Mouse (Mus musculus): ENCODE data around the gene Pcyt1a. TPM values are rescaled to one million over a fixed set of nuclear protein-coding genes. Genes with fewer than 3 reads are reported as not detected.
A peak's percentile ranks its signal among the peaks of the same experiment; 100 is the strongest.

The Pcyt1a gene
- polyA plus RNA-seq (2014; fragmentation: Nextera tagmentation; extraction: Ambion mirVana): 45.0 and 51.1 TPM in 2 replicates

- H3K4me3 ChIP-seq (ENCODE audit: low read depth, low read length): peak within 1 kb of the TSS; percentile 83
- peak within 1 kb of the TSS; percentile 89 for H3K4me2 ChIP-seq (ENCODE audit: low read length)
- no peaks in the 10 kb centered on the region for H3K36me3 ChIP-seq (ENCODE audit: control insufficient read depth, insufficient read depth, low read length)
- peak within 1 kb of the TSS; percentile 86 for H3K27ac ChIP-seq (ENCODE audit: low read depth)
- ATAC-seq (replicated peaks; ENCODE audit: low FRiP score, low TSS enrichment, low read depth) (peak; percentile 97), DNase-seq (ENCODE audit: low spot score) (peak; percentile 95)
- no peaks in the 10 kb centered on the region for H3K27me3 ChIP-seq (replicated peaks; ENCODE audit: control insufficient read depth, insufficient read depth, low read length)
- no peaks in the 10 kb centered on the region for H3K9me3 ChIP-seq (ENCODE audit: control insufficient read depth, low read length)
- WGBS: under 1% methylated on average over 54 of the region's 54 CpGs
- H3K4me1 ChIP-seq (replicated peaks; ENCODE audit: control insufficient read depth, insufficient read depth, low read length): peaks cover 12% of the 10 kb centered on the region
- peak within 1 kb of the TSS; percentile 85 for H3K9ac ChIP-seq (ENCODE audit: low read length)
Measured at GRCm38 (mm10) chr16:32430474-32431046, at the start of gene Pcyt1a. Pcyt1a (plus strand) TSS chr16:32430921.

DNA sequence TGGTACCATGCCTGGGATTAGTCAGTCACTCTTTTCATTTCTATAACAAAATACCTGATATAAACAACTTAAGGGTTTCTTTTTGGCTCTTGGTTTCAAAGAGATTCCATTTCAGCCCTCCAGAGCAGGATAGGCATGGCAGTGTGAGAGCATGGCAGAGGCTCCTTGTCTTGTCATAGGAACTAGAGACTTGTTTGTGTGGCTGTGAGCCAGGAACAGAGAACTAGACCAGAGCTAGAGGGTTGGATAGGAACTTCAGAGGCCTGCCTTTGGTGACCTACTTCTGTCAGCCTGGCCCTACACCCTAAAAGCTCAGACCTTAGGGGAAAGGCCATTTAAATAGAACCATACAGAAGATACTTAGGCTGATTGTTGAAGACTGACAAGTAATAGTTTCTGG is 47.8 kb upstream of the Pcyt1a start:
- H3K36me3 ChIP-seq (ENCODE audit: control insufficient read depth, insufficient read depth, low read length): peaks cover 94% of the 10 kb centered on the region
- no peak for ATAC-seq (replicated peaks; ENCODE audit: low FRiP score, low TSS enrichment, low read depth)

GRCm38 (mm10) chr16:32384885-32385284 is 45.8 kb upstream of the Pcyt1a start:
- Histone ChIP-seq H3K4me2 (ENCODE audit: low read length) (no peak overlapping the region), H3K9ac (ENCODE audit: low read length) (no peak overlapping the region), H3K9me3 (ENCODE audit: control insufficient read depth, low read length) (no peaks in the 10 kb centered on the region), H3K4me1 (replicated peaks; ENCODE audit: control insufficient read depth, insufficient read depth, low read length) (no peaks in the 10 kb centered on the region), H3K27ac (ENCODE audit: low read depth) (no peak overlapping the region), H3K27me3 (replicated peaks; ENCODE audit: control insufficient read depth, insufficient read depth, low read length) (no peaks in the 10 kb centered on the region), H3K36me3 (ENCODE audit: control insufficient read depth, insufficient read depth, low read length) (peaks cover 84% of the 10 kb centered on the region), H3K4me3 (ENCODE audit: low read depth, low read length) (no peak overlapping the region)
- 76% methylated on average over 2 of the region's 2 CpGs for WGBS
- DNase-seq (ENCODE audit: low spot score) (no peak), ATAC-seq (replicated peaks; ENCODE audit: low FRiP score, low TSS enrichment, low read depth) (no peak)

More for the DNA sequence above, 47.8 kb upstream of the Pcyt1a start:
- H3K9me3 ChIP-seq (ENCODE audit: control insufficient read depth, low read length): no peaks in the 10 kb centered on the region
- no peak overlapping the region for H3K4me2 ChIP-seq (ENCODE audit: low read length)
- H3K27me3 ChIP-seq (replicated peaks; ENCODE audit: control insufficient read depth, insufficient read depth, low read length): no peaks in the 10 kb centered on the region
- no peak overlapping the region for H3K27ac ChIP-seq (ENCODE audit: low read depth)
- H3K9ac ChIP-seq (ENCODE audit: low read length): no peak overlapping the region
- no peak for DNase-seq (ENCODE audit: low spot score)
- no peaks in the 10 kb centered on the region for H3K4me1 ChIP-seq (replicated peaks; ENCODE audit: control insufficient read depth, insufficient read depth, low read length)
- no peak overlapping the region for H3K4me3 ChIP-seq (ENCODE audit: low read depth, low read length)

- Histone ChIP-seq H3K27ac (ENCODE audit: low read depth) (no peak overlapping the region), H3K4me3 (ENCODE audit: low read depth, low read length) (no peak overlapping the region), H3K36me3 (ENCODE audit: control insufficient read depth, insufficient read depth, low read length) (peaks cover 83% of the 10 kb centered on the region), H3K9ac (ENCODE audit: low read length) (no peak overlapping the region), H3K4me1 (replicated peaks; ENCODE audit: control insufficient read depth, insufficient read depth, low read length) (no peaks in the 10 kb centered on the region), H3K27me3 (replicated peaks; ENCODE audit: control insufficient read depth, insufficient read depth, low read length) (no peaks in the 10 kb centered on the region), H3K9me3 (ENCODE audit: control insufficient read depth, low read length) (no peaks in the 10 kb centered on the region), H3K4me2 (ENCODE audit: low read length) (no peak overlapping the region)
- ATAC-seq (replicated peaks; ENCODE audit: low FRiP score, low TSS enrichment, low read depth): no peak
- 84% methylated on average over 3 of the region's 3 CpGs for WGBS
- no peak for DNase-seq (ENCODE audit: low spot score)
Measured at GRCm38 (mm10) chr16:32386826-32387225, 43.9 kb upstream of the Pcyt1a start.

GRCm38 (mm10) chr16:32389049-32389448 is 41.7 kb upstream of the Pcyt1a start:
- ATAC-seq (replicated peaks; ENCODE audit: low FRiP score, low TSS enrichment, low read depth): no peak

GRCm38 (mm10) chr16:32389841-32390240 is 40.9 kb upstream of the Pcyt1a start:
- Histone ChIP-seq H3K9ac (ENCODE audit: low read length) (no peak overlapping the region), H3K27ac (ENCODE audit: low read depth) (no peak overlapping the region), H3K9me3 (ENCODE audit: control insufficient read depth, low read length) (no peaks in the 10 kb centered on the region), H3K27me3 (replicated peaks; ENCODE audit: control insufficient read depth, insufficient read depth, low read length) (no peaks in the 10 kb centered on the region), H3K4me1 (replicated peaks; ENCODE audit: control insufficient read depth, insufficient read depth, low read length) (no peaks in the 10 kb centered on the region), H3K4me2 (ENCODE audit: low read length) (no peak overlapping the region), H3K4me3 (ENCODE audit: low read depth, low read length) (no peak overlapping the region), H3K36me3 (ENCODE audit: control insufficient read depth, insufficient read depth, low read length) (peaks cover 68% of the 10 kb centered on the region)
- ATAC-seq (replicated peaks; ENCODE audit: low FRiP score, low TSS enrichment, low read depth) (no peak), DNase-seq (ENCODE audit: low spot score) (no peak)
- 86% methylated on average over 3 of the region's 3 CpGs for WGBS

More at GRCm38 (mm10) chr16:32389049-32389448, 41.7 kb upstream of the Pcyt1a start:
- no peak overlapping the region for H3K9ac ChIP-seq (ENCODE audit: low read length)
- no peaks in the 10 kb centered on the region for H3K4me1 ChIP-seq (replicated peaks; ENCODE audit: control insufficient read depth, insufficient read depth, low read length)
- H3K4me3 ChIP-seq (ENCODE audit: low read depth, low read length): no peak overlapping the region
- H3K4me2 ChIP-seq (ENCODE audit: low read length): no peak overlapping the region
- H3K27ac ChIP-seq (ENCODE audit: low read depth): no peak overlapping the region
- no peaks in the 10 kb centered on the region for H3K27me3 ChIP-seq (replicated peaks; ENCODE audit: control insufficient read depth, insufficient read depth, low read length)
- no peaks in the 10 kb centered on the region for H3K9me3 ChIP-seq (ENCODE audit: control insufficient read depth, low read length)
- H3K36me3 ChIP-seq (ENCODE audit: control insufficient read depth, insufficient read depth, low read length): peaks cover 75% of the 10 kb centered on the region
- DNase-seq (ENCODE audit: low spot score): no peak

GRCm38 (mm10) chr16:32390882-32391281 is 39.8 kb upstream of the Pcyt1a start:
- DNase-seq (ENCODE audit: low spot score) (no peak), ATAC-seq (replicated peaks; ENCODE audit: low FRiP score, low TSS enrichment, low read depth) (no peak)
- 89% methylated on average over 3 of the region's 3 CpGs for WGBS
- no peaks in the 10 kb centered on the region for H3K4me1 ChIP-seq (replicated peaks; ENCODE audit: control insufficient read depth, insufficient read depth, low read length)
- H3K36me3 ChIP-seq (ENCODE audit: control insufficient read depth, insufficient read depth, low read length): peaks cover 58% of the 10 kb centered on the region
- no peaks in the 10 kb centered on the region for H3K9me3 ChIP-seq (ENCODE audit: control insufficient read depth, low read length)
- no peak overlapping the region for H3K9ac ChIP-seq (ENCODE audit: low read length)
- no peak overlapping the region for H3K4me2 ChIP-seq (ENCODE audit: low read length)
- no peak overlapping the region for H3K27ac ChIP-seq (ENCODE audit: low read depth)
- H3K27me3 ChIP-seq (replicated peaks; ENCODE audit: control insufficient read depth, insufficient read depth, low read length): no peaks in the 10 kb centered on the region
- no peak overlapping the region for H3K4me3 ChIP-seq (ENCODE audit: low read depth, low read length)

DNA sequence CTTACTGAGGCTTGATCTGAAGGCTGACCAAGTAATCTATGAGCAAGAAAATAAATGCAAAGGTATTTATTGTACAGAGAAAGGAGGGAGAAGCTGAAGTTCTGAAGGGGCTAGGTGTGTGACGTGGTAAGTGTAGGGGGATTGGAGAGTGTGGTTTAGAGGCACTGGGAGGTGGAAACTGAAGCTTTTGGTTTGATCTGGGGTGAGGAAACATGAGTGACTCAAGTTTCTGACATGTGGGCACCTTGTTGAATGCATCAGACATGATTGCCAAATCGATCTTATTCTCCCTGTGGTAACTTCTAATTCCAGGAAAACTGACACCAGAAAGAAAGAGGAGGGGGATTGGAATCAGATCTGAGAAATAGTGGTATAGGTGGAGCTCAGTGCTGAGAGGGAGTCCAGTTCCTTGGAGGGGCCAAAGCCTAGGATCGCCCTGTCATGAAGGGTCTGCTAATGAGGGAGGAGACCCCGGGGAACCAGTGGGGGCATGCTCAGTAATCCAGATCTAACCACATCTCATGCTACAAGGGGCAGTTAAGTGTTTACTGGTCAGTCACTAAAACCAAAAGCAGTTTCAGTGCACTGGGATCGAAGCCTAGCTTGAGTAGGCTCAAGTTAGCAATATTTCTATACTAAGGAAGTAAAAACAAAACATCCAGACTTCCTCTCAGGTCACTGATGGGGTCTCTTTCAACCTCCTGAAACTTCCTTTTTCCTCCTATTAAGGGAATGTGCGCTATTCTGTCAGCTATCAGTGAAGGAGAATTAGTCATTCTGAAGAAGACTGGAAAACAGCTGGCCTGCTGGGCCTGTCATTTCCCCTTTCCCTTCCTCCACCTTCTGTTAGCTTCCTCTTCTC is 34.8 kb upstream of the Pcyt1a start:
- DNase-seq (ENCODE audit: low spot score): no peak
- Histone ChIP-seq H3K4me2 (ENCODE audit: low read length) (no peak overlapping the region), H3K4me1 (replicated peaks; ENCODE audit: control insufficient read depth, insufficient read depth, low read length) (no peaks in the 10 kb centered on the region), H3K27me3 (replicated peaks; ENCODE audit: control insufficient read depth, insufficient read depth, low read length) (no peaks in the 10 kb centered on the region), H3K9me3 (ENCODE audit: control insufficient read depth, low read length) (no peaks in the 10 kb centered on the region), H3K27ac (ENCODE audit: low read depth) (peak overlapping the region; percentile 51; the same call in 1 of the 2 replicates), H3K9ac (ENCODE audit: low read length) (no peak overlapping the region), H3K36me3 (ENCODE audit: control insufficient read depth, insufficient read depth, low read length) (peaks cover 23% of the 10 kb centered on the region), H3K4me3 (ENCODE audit: low read depth, low read length) (no peak overlapping the region)
- no peak for ATAC-seq (replicated peaks; ENCODE audit: low FRiP score, low TSS enrichment, low read depth)
- 61% methylated on average over 6 of the region's 6 CpGs for WGBS

- H3K27me3 ChIP-seq (replicated peaks; ENCODE audit: control insufficient read depth, insufficient read depth, low read length): no peaks in the 10 kb centered on the region
- H3K4me1 ChIP-seq (replicated peaks; ENCODE audit: control insufficient read depth, insufficient read depth, low read length): no peaks in the 10 kb centered on the region
- H3K9me3 ChIP-seq (ENCODE audit: control insufficient read depth, low read length): no peaks in the 10 kb centered on the region
- ATAC-seq (replicated peaks; ENCODE audit: low FRiP score, low TSS enrichment, low read depth) (no peak), DNase-seq (ENCODE audit: low spot score) (no peak)
- H3K4me2 ChIP-seq (ENCODE audit: low read length): no peak overlapping the region
- H3K9ac ChIP-seq (ENCODE audit: low read length): no peak overlapping the region
- 51% methylated on average over 3 of the region's 3 CpGs for WGBS
- H3K4me3 ChIP-seq (ENCODE audit: low read depth, low read length): no peak overlapping the region
- peaks cover 17% of the 10 kb centered on the region for H3K36me3 ChIP-seq (ENCODE audit: control insufficient read depth, insufficient read depth, low read length)
- peak overlapping the region; percentile 51; the same call in 1 of the 2 replicates for H3K27ac ChIP-seq (ENCODE audit: low read depth)
Measured at GRCm38 (mm10) chr16:32396541-32396835, 34.2 kb upstream of the Pcyt1a start.

All from intestine, embryonic 14.5 days (tissue).